Mouse (Mus musculus) left cerebral cortex, postnatal 10 days (tissue): ENCODE data around the gene Gpc4. TPM values are rescaled to one million over a fixed set of nuclear protein-coding genes. Genes with fewer than 3 reads are reported as not detected.

ENCODE experiments used
- DNase-seq, 2 experiments: peaks; one replicate each; pipeline ENCODE4 v3.0.0; 2021 to 2022; ENCODE audit warnings: low spot score in 2 of 2, mixed read lengths in 1 of 2; ENCODE audit errors: extremely low spot score in 1 of 2
- intact Hi-C: fragments of 180-260 bp; cut with DNase I; formaldehyde crosslinking; loops from one replicate; pipeline ENCODE4 v1.15.1; 2025
- total RNA-seq, 2 experiments: library from RNA; stranded (reverse); gene quantifications; 2 replicates each; pipeline ENCODE4 v1.2.3; 2021

Gene Gpc4
- total RNA-seq, 2 experiments from 2014 or later: 23.8 to 24.7 TPM

- DNase-seq: peak in 1 of 2 experiments; percentile 13
- intact Hi-C loops: no loop called here
These were observed 11.6 kb downstream of the Gpc4 start for GRCm38 (mm10) chrX:52153451-52153850.

GRCm38 (mm10) chrX:52152961-52153360 is 12.1 kb downstream of the Gpc4 start:
- DNase-seq: no peak
- intact Hi-C loops: no loop called here

- intact Hi-C loops: no loop called here
- DNase-seq: no peak
These were observed 13.5 kb downstream of the Gpc4 start for GRCm38 (mm10) chrX:52151555-52151954.

- intact Hi-C loops: no loop called here
- DNase-seq: no peak
These were observed 14.0 kb downstream of the Gpc4 start for GRCm38 (mm10) chrX:52151100-52151499.

GRCm38 (mm10) chrX:52145563-52145962 is 19.5 kb downstream of the Gpc4 start:
- intact Hi-C loops: no loop called here
- no peak for DNase-seq

- DNase-seq: no peak
- intact Hi-C loops: no loop called here
These were observed 20.6 kb downstream of the Gpc4 start for GRCm38 (mm10) chrX:52144491-52144890.

GRCm38 (mm10) chrX:52140316-52140715 is 24.7 kb downstream of the Gpc4 start:
- intact Hi-C loops: no loop called here
- no peak for DNase-seq

GRCm38 (mm10) chrX:52138461-52139075 is 26.5 kb downstream of the Gpc4 start:
- DNase-seq: no peak
- intact Hi-C loops: no loop called here

- intact Hi-C loops: no loop called here
These were observed 27.0 kb downstream of the Gpc4 start for GRCm38 (mm10) chrX:52138033-52138432.

GRCm38 (mm10) chrX:52136525-52136924 is 28.5 kb downstream of the Gpc4 start:
- no peak for DNase-seq
- intact Hi-C loops: no loop called here

More at GRCm38 (mm10) chrX:52138033-52138432, 27.0 kb downstream of the Gpc4 start:
- DNase-seq: no peak

GRCm38 (mm10) chrX:52129604-52130003 is 35.4 kb downstream of the Gpc4 start:
- no peak for DNase-seq
- intact Hi-C loops: no loop called here

GRCm38 (mm10) chrX:52128794-52129193 is 36.3 kb downstream of the Gpc4 start:
- intact Hi-C loops: no loop called here
- peak in 1 of 2 experiments; percentile 12 for DNase-seq

GRCm38 (mm10) chrX:52113651-52114050 is 51.4 kb downstream of the Gpc4 start:
- DNase-seq: no peak
- intact Hi-C loops: no loop called here

GRCm38 (mm10) chrX:52109663-52110062 is 55.4 kb downstream of the Gpc4 start:
- DNase-seq: no peak
- intact Hi-C loops: no loop called here

GRCm38 (mm10) chrX:52108966-52109365 is 56.1 kb downstream of the Gpc4 start:
- DNase-seq: no peak
- intact Hi-C loops: no loop called here

- intact Hi-C loops: no loop called here
These were observed 61.3 kb downstream of the Gpc4 start for GRCm38 (mm10) chrX:52103771-52104170.

GRCm38 (mm10) chrX:52101940-52102339 is 63.1 kb downstream of the Gpc4 start:
- intact Hi-C loops: no loop called here
- no peak for DNase-seq

More at GRCm38 (mm10) chrX:52103771-52104170, 61.3 kb downstream of the Gpc4 start:
- no peak for DNase-seq

- intact Hi-C loops: no loop called here
- DNase-seq: no peak
These were observed 63.6 kb downstream of the Gpc4 start for GRCm38 (mm10) chrX:52101445-52101844.

GRCm38 (mm10) chrX:52087726-52088348 is 77.2 kb downstream of the Gpc4 start:
- peak; percentile 9 to 19 for DNase-seq
- intact Hi-C loops: loop anchor here (5.0 kb wide), 1 partner anchor 74 kb away; no protein-coding TSS in a partner anchor

GRCm38 (mm10) chrX:52086885-52087573 is 78.0 kb downstream of the Gpc4 start:
- intact Hi-C loops: loop anchor here (5.0 kb wide), 1 partner anchor 75 kb away; no protein-coding TSS in a partner anchor
- no peak for DNase-seq
